Mouse (Mus musculus): Measurements from ENCODE around the gene H2al2a. TPM values are rescaled to one million over a fixed set of nuclear protein-coding genes. Genes with fewer than 3 reads are reported as not detected.
"Not testable (repeated sequence)": the region's sequence is repeated elsewhere in the genome, so short reads cannot be mapped to it uniquely, and the experiment has no call there.

H2al2a gene
- polyA plus RNA-seq, 1 experiment from 2014 or later = not detected

GRCm38 (mm10) chr2:17973246-17973645 lies 23.5 kb downstream of the H2al2a start:
- no peak for ATAC-seq (ENCODE audit: low FRiP score, low TSS enrichment)

GRCm38 (mm10) chr2:17972843-17973242 lies 23.9 kb downstream of the H2al2a start:
- Histone ChIP-seq H3K4me2 (replicated peaks; ENCODE audit: low read depth, low read length) (no peak overlapping the region), H3K4me3 (ENCODE audit: low read length) (no peak overlapping the region), H3K27me3 (ENCODE audit: control insufficient read depth, insufficient read depth, low read length) (no peaks in the 10 kb centered on the region), H3K9me3 (ENCODE audit: control insufficient read depth, low read length) (no peaks in the 10 kb centered on the region), H3K36me3 (ENCODE audit: control insufficient read depth, insufficient read depth, low read length) (no peaks in the 10 kb centered on the region), H3K9ac (ENCODE audit: low read depth, low read length) (no peak overlapping the region), H3K27ac (ENCODE audit: low read depth, low read length) (no peak overlapping the region), H3K4me1 (ENCODE audit: control insufficient read depth, insufficient read depth, low read length) (peaks cover 3% of the 10 kb centered on the region; the same call in 1 of the 2 replicates)
- ATAC-seq (ENCODE audit: low FRiP score, low TSS enrichment) = no peak
- WGBS = 93% methylated on average over 2 of the region's 2 CpGs

More at GRCm38 (mm10) chr2:17973246-17973645, 23.5 kb downstream of the H2al2a start:
- no peak overlapping the region for H3K9ac ChIP-seq (ENCODE audit: low read depth, low read length)
- WGBS = 79% methylated on average over 5 of the region's 5 CpGs
- H3K9me3 ChIP-seq (ENCODE audit: control insufficient read depth, low read length) = no peaks in the 10 kb centered on the region
- H3K4me3 ChIP-seq (ENCODE audit: low read length) = no peak overlapping the region
- no peak overlapping the region for H3K27ac ChIP-seq (ENCODE audit: low read depth, low read length)
- peaks cover 3% of the 10 kb centered on the region; the same call in 1 of the 2 replicates for H3K4me1 ChIP-seq (ENCODE audit: control insufficient read depth, insufficient read depth, low read length)
- H3K36me3 ChIP-seq (ENCODE audit: control insufficient read depth, insufficient read depth, low read length) = no peaks in the 10 kb centered on the region
- H3K4me2 ChIP-seq (replicated peaks; ENCODE audit: low read depth, low read length) = no peak overlapping the region
- no peaks in the 10 kb centered on the region for H3K27me3 ChIP-seq (ENCODE audit: control insufficient read depth, insufficient read depth, low read length)

- no peak overlapping the region for H3K4me3 ChIP-seq (ENCODE audit: low read length)
- 75% methylated on average over 6 of the region's 6 CpGs for WGBS
- peaks cover 3% of the 10 kb centered on the region; the same call in 1 of the 2 replicates for H3K4me1 ChIP-seq (ENCODE audit: control insufficient read depth, insufficient read depth, low read length)
- no peaks in the 10 kb centered on the region for H3K9me3 ChIP-seq (ENCODE audit: control insufficient read depth, low read length)
- no peaks in the 10 kb centered on the region for H3K27me3 ChIP-seq (ENCODE audit: control insufficient read depth, insufficient read depth, low read length)
- H3K27ac ChIP-seq (ENCODE audit: low read depth, low read length) = no peak overlapping the region
- H3K4me2 ChIP-seq (replicated peaks; ENCODE audit: low read depth, low read length) = no peak overlapping the region
- ATAC-seq (ENCODE audit: low FRiP score, low TSS enrichment) = no peak
- no peaks in the 10 kb centered on the region for H3K36me3 ChIP-seq (ENCODE audit: control insufficient read depth, insufficient read depth, low read length)
- no peak overlapping the region for H3K9ac ChIP-seq (ENCODE audit: low read depth, low read length)
Observed at GRCm38 (mm10) chr2:17971407-17971806, 25.4 kb downstream of the H2al2a start.

- Histone ChIP-seq H3K36me3 (ENCODE audit: control insufficient read depth, insufficient read depth, low read length) (no peaks in the 10 kb centered on the region), H3K4me1 (ENCODE audit: control insufficient read depth, insufficient read depth, low read length) (peaks cover 3% of the 10 kb centered on the region; the same call in 1 of the 2 replicates), H3K9ac (ENCODE audit: low read depth, low read length) (no peak overlapping the region), H3K4me3 (ENCODE audit: low read length) (no peak overlapping the region), H3K9me3 (ENCODE audit: control insufficient read depth, low read length) (no peaks in the 10 kb centered on the region), H3K4me2 (replicated peaks; ENCODE audit: low read depth, low read length) (no peak overlapping the region), H3K27ac (ENCODE audit: low read depth, low read length) (no peak overlapping the region), H3K27me3 (ENCODE audit: control insufficient read depth, insufficient read depth, low read length) (no peaks in the 10 kb centered on the region)
- no peak for ATAC-seq (ENCODE audit: low FRiP score, low TSS enrichment)
- WGBS = 32% methylated on average over 1 of the region's 1 CpGs
Observed at GRCm38 (mm10) chr2:17970662-17971061, 26.1 kb downstream of the H2al2a start.

GRCm38 (mm10) chr2:17970187-17970586 lies 26.6 kb downstream of the H2al2a start:
- Histone ChIP-seq H3K27ac (ENCODE audit: low read depth, low read length) (no peak overlapping the region), H3K27me3 (ENCODE audit: control insufficient read depth, insufficient read depth, low read length) (no peaks in the 10 kb centered on the region), H3K4me1 (ENCODE audit: control insufficient read depth, insufficient read depth, low read length) (peaks cover 3% of the 10 kb centered on the region; the same call in 1 of the 2 replicates), H3K4me3 (ENCODE audit: low read length) (no peak overlapping the region), H3K4me2 (replicated peaks; ENCODE audit: low read depth, low read length) (no peak overlapping the region), H3K36me3 (ENCODE audit: control insufficient read depth, insufficient read depth, low read length) (no peaks in the 10 kb centered on the region), H3K9me3 (ENCODE audit: control insufficient read depth, low read length) (no peaks in the 10 kb centered on the region), H3K9ac (ENCODE audit: low read depth, low read length) (no peak overlapping the region)
- no peak for ATAC-seq (ENCODE audit: low FRiP score, low TSS enrichment)

- Histone ChIP-seq H3K27me3 (ENCODE audit: control insufficient read depth, insufficient read depth, low read length) (no peaks in the 10 kb centered on the region), H3K9ac (ENCODE audit: low read depth, low read length) (no peak overlapping the region), H3K4me1 (ENCODE audit: control insufficient read depth, insufficient read depth, low read length) (no peaks in the 10 kb centered on the region), H3K9me3 (ENCODE audit: control insufficient read depth, low read length) (no peaks in the 10 kb centered on the region), H3K4me2 (replicated peaks; ENCODE audit: low read depth, low read length) (no peak overlapping the region), H3K4me3 (ENCODE audit: low read length) (no peak overlapping the region), H3K27ac (ENCODE audit: low read depth, low read length) (no peak overlapping the region), H3K36me3 (ENCODE audit: control insufficient read depth, insufficient read depth, low read length) (no peaks in the 10 kb centered on the region)
- 80% methylated on average over 2 of the region's 2 CpGs for WGBS
- no peak for ATAC-seq (ENCODE audit: low FRiP score, low TSS enrichment)
Observed at GRCm38 (mm10) chr2:17968571-17968970, 28.2 kb downstream of the H2al2a start.

GRCm38 (mm10) chr2:17968037-17968436 lies 28.7 kb downstream of the H2al2a start:
- 90% methylated on average over 3 of the region's 3 CpGs for WGBS
- ATAC-seq (ENCODE audit: low FRiP score, low TSS enrichment); H3K9ac ChIP-seq (ENCODE audit: low read depth, low read length); H3K4me1 ChIP-seq (ENCODE audit: control insufficient read depth, insufficient read depth, low read length); H3K9me3 ChIP-seq (ENCODE audit: control insufficient read depth, low read length); H3K27ac ChIP-seq (ENCODE audit: low read depth, low read length); H3K36me3 ChIP-seq (ENCODE audit: control insufficient read depth, insufficient read depth, low read length); H3K4me3 ChIP-seq (ENCODE audit: low read length); H3K27me3 ChIP-seq (ENCODE audit: control insufficient read depth, insufficient read depth, low read length); H3K4me2 ChIP-seq (replicated peaks; ENCODE audit: low read depth, low read length): not testable (repeated sequence)

- no peaks in the 10 kb centered on the region for H3K36me3 ChIP-seq (ENCODE audit: control insufficient read depth, insufficient read depth, low read length)
- no peak overlapping the region for H3K27ac ChIP-seq (ENCODE audit: low read depth, low read length)
- no peak overlapping the region for H3K4me2 ChIP-seq (replicated peaks; ENCODE audit: low read depth, low read length)
- no peak overlapping the region for H3K4me3 ChIP-seq (ENCODE audit: low read length)
- no peak overlapping the region for H3K9ac ChIP-seq (ENCODE audit: low read depth, low read length)
- WGBS = 97% methylated on average over 1 of the region's 1 CpGs
- no peaks in the 10 kb centered on the region for H3K27me3 ChIP-seq (ENCODE audit: control insufficient read depth, insufficient read depth, low read length)
- no peaks in the 10 kb centered on the region for H3K4me1 ChIP-seq (ENCODE audit: control insufficient read depth, insufficient read depth, low read length)
- ATAC-seq (ENCODE audit: low FRiP score, low TSS enrichment) = no peak
- no peaks in the 10 kb centered on the region for H3K9me3 ChIP-seq (ENCODE audit: control insufficient read depth, low read length)
Observed at GRCm38 (mm10) chr2:17959501-17959900, 37.3 kb downstream of the H2al2a start.

GRCm38 (mm10) chr2:17946875-17947274 lies 49.9 kb downstream of the H2al2a start:
- no peak overlapping the region for H3K4me2 ChIP-seq (replicated peaks; ENCODE audit: low read depth, low read length)
- 81% methylated on average over 3 of the region's 3 CpGs for WGBS
- H3K4me3 ChIP-seq (ENCODE audit: low read length) = no peak overlapping the region
- H3K9ac ChIP-seq (ENCODE audit: low read depth, low read length) = no peak overlapping the region
- no peaks in the 10 kb centered on the region for H3K36me3 ChIP-seq (ENCODE audit: control insufficient read depth, insufficient read depth, low read length)
- H3K4me1 ChIP-seq (ENCODE audit: control insufficient read depth, insufficient read depth, low read length) = peaks cover 5% of the 10 kb centered on the region; the same call in 1 of the 2 replicates
- H3K27me3 ChIP-seq (ENCODE audit: control insufficient read depth, insufficient read depth, low read length) = no peaks in the 10 kb centered on the region
- no peak for ATAC-seq (ENCODE audit: low FRiP score, low TSS enrichment)
- H3K9me3 ChIP-seq (ENCODE audit: control insufficient read depth, low read length) = no peaks in the 10 kb centered on the region
- no peak overlapping the region for H3K27ac ChIP-seq (ENCODE audit: low read depth, low read length)

Data from kidney, embryonic 14.5 days (tissue).